Mouse (Mus musculus) CH12.LX (cell line): Measurements from ENCODE around the gene Gltpd2. TPM values are rescaled to one million over a fixed set of nuclear protein-coding genes. Genes with fewer than 3 reads are reported as not detected.
"Not testable (repeated sequence)": the region's sequence is repeated elsewhere in the genome, so short reads cannot be mapped to it uniquely, and the experiment has no call there.

Experiments
- DNase-seq: peaks from one replicate; pipeline ENCODE4 v3.0.0-alpha.2; 2013; ENCODE audit errors: extremely low read depth
- H3K27ac ChIP-seq: 2 replicates; pipeline ENCODE4 v1.5.1; 2012; ENCODE audit warnings: low read depth, mild to moderate bottlenecking, control low read depth, moderate library complexity; ENCODE audit not compliant: insufficient read depth
- H3K27me3 ChIP-seq: replicated peaks from 2 replicates; pipeline ENCODE3; 2012; ENCODE audit warnings: inconsistent platforms
- H3K36me3 ChIP-seq, 2 experiments: replicated peaks in 1 of 2; 2 replicates each; pipeline versions ENCODE3 to v1.6.1; 2012; ENCODE audit warnings: inconsistent platforms in 1 of 2, low read length in 1 of 2, mild to moderate bottlenecking in 1 of 2, mixed read lengths in 1 of 2, moderate library complexity in 1 of 2; ENCODE audit not compliant: control insufficient read depth in 1 of 2, insufficient read depth in 1 of 2
- H3K4me1 ChIP-seq, 2 experiments: 2 replicates each; pipeline ENCODE4 v1.6.1; 2012; ENCODE audit warnings: inconsistent platforms in 1 of 2, moderate library complexity in 1 of 2; ENCODE audit not compliant: insufficient read depth in 2 of 2, control insufficient read depth in 1 of 2
- H3K4me2 ChIP-seq: 2 replicates; pipeline ENCODE4 v1.6.1; 2012; ENCODE audit warnings: low read depth, mild to moderate bottlenecking, control low read depth; ENCODE audit not compliant: poor library complexity, insufficient read depth, severe bottlenecking
- H3K4me3 ChIP-seq, 3 experiments: fragments of 150-350 bp in 1 of 3; sonication (generic) in 1 of 3; replicated peaks in 1 of 3; 2 replicates each; pipeline versions ENCODE3 to v1.5.1; 2011 to 2012; ENCODE audit warnings: low read depth in 2 of 3, low read length in 2 of 3, mild to moderate bottlenecking in 2 of 3, moderate library complexity in 2 of 3, control low read depth in 1 of 3, improper control_type of control experiment in 1 of 3, inconsistent platforms in 1 of 3, mixed read lengths in 1 of 3; ENCODE audit not compliant: poor library complexity in 1 of 3
- H3K79me2 ChIP-seq: replicated peaks from 2 replicates; pipeline ENCODE4 v1.6.1; 2012; ENCODE audit warnings: mild to moderate bottlenecking, moderate library complexity; ENCODE audit not compliant: control insufficient read depth, poor library complexity, insufficient read depth, severe bottlenecking; ENCODE audit errors: extremely low read depth
- H3K9ac ChIP-seq: 2 replicates; pipeline ENCODE4 v1.6.1; 2012; ENCODE audit warnings: low read depth, mild to moderate bottlenecking, control low read depth, moderate library complexity; ENCODE audit not compliant: insufficient read depth
- H3K9me3 ChIP-seq: replicated peaks from 2 replicates; pipeline ENCODE3; 2012; ENCODE audit warnings: low read length, inconsistent platforms, mixed read lengths
- CTCF ChIP-seq, 2 experiments: IDR thresholded peaks in 1 of 2; conservative IDR thresholded peaks in 1 of 2; 2 replicates each; pipeline ENCODE4 v1.5.1; 2011 to 2012; ENCODE audit warnings: low read depth in 2 of 2, low read length in 2 of 2, improper control_type of control experiment in 1 of 2, inconsistent platforms in 1 of 2, mild to moderate bottlenecking in 1 of 2, moderate library complexity in 1 of 2
- EP300 ChIP-seq: IDR thresholded peaks from 2 replicates; pipeline ENCODE4 v1.6.1; 2011; ENCODE audit warnings: low read length, improper control_type of control experiment
- IRF4 ChIP-seq: IDR thresholded peaks from 2 replicates; pipeline ENCODE4 v1.6.1; 2014; ENCODE audit warnings: low read depth, mild to moderate bottlenecking, inconsistent platforms, low read length, improper control_type of control experiment
- JUND ChIP-seq: conservative IDR thresholded peaks from 2 replicates; pipeline ENCODE4 v1.6.1; 2011; ENCODE audit warnings: low read depth, low read length, improper control_type of control experiment
- KAT2A ChIP-seq: IDR thresholded peaks from 2 replicates; pipeline ENCODE4 v1.6.1; 2012; ENCODE audit warnings: low read length, improper control_type of control experiment, inconsistent platforms; ENCODE audit not compliant: insufficient replicate concordance
- MAFK ChIP-seq: IDR thresholded peaks from 2 replicates; pipeline ENCODE4 v1.6.1; 2011; ENCODE audit warnings: low read length, improper control_type of control experiment; ENCODE audit not compliant: insufficient replicate concordance
- NRF1 ChIP-seq: IDR thresholded peaks from 2 replicates; pipeline ENCODE4 v1.6.1; 2014; ENCODE audit warnings: low read depth, mild to moderate bottlenecking, inconsistent platforms, low read length, improper control_type of control experiment, moderate library complexity
- SIN3A ChIP-seq: IDR thresholded peaks from 2 replicates; pipeline ENCODE4 v1.6.1; 2012; ENCODE audit warnings: low read length, improper control_type of control experiment, inconsistent platforms
- USF1 ChIP-seq: IDR thresholded peaks from 2 replicates; pipeline ENCODE4 v1.6.1; 2014; ENCODE audit warnings: low read depth, mild to moderate bottlenecking, inconsistent platforms, low read length, improper control_type of control experiment
- ZMIZ1 ChIP-seq: IDR thresholded peaks from 2 replicates; pipeline ENCODE4 v1.6.1; 2012; ENCODE audit warnings: low read depth, mild to moderate bottlenecking, inconsistent platforms, low read length, improper control_type of control experiment
- ZNF384 ChIP-seq: IDR thresholded peaks from 2 replicates; pipeline ENCODE4 v1.6.1; 2012; ENCODE audit warnings: low read depth, low read length, improper control_type of control experiment, inconsistent platforms
- dilution Hi-C: fragments of 300-500 bp; cut with MboI; formaldehyde crosslinking; loops from 2 replicates; pipeline ENCODE4 v1.14.3; 2020; ENCODE audit warnings: low sequenced_read_pairs; ENCODE audit not compliant: extremely low pct_unique_long_range_greater_than_20kb, extremely low pct_ligation_motif_present
- in situ Hi-C: fragments of 300-500 bp; cut with MboI; formaldehyde crosslinking; loops from 3 replicates; pipeline ENCODE4 v1.14.3; 2019; ENCODE audit warnings: low sequenced_read_pairs, low pct_ligation_motif_present, low pct_unique_long_range_greater_than_20kb, mixed read lengths
- polyA plus RNA-seq: library from polyadenylated mRNA; unstranded; fragments of >175 nt; gene quantifications from 2 replicates; pipeline ENCODE4 v1.2.1, GENCODE M21; 2012; ENCODE audit warnings: low read depth; ENCODE audit not compliant: insufficient read length
- total RNA-seq, 2 experiments: library from RNA; depleted of rRNA; stranded (reverse); fragments of 300-350 nt in 1 of 2; fragments of >200 nt in 1 of 2; gene quantifications; 2 replicates each; pipeline ENCODE4 v1.2.3; 2012 to 2014

Gene Gltpd2
- total and polyA plus RNA-seq, 3 experiments: 0.19 TPM; not detected in 2

DNA sequence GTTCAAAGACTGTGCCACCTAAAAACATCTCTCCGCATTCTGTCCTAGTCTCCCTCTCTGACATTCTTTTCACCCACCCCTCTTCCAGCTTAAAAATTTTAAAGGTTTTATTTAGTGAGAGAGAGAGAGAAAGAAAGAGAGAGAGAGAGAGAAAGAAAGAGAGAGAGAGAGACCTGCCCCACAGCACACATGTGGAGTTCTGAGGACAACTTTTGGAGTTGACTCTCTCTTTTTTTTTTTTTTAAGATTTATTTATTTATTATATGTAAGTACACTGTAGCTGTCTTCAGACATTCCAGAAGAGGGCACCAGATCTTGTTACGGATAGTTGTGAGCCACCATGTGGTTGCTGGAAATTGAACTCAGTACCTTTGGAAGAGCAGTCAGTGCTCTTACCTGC is 12.1 kb downstream of the Gltpd2 start:
- in situ Hi-C loops, H3K9ac ChIP-seq, H3K79me2 ChIP-seq, H3K27ac ChIP-seq, H3K27me3 ChIP-seq, H3K4me2 ChIP-seq, H3K4me3 ChIP-seq, DNase-seq, dilution Hi-C loops, H3K9me3 ChIP-seq: not testable (repeated sequence)
- TF ChIP-seq ZNF384 (peak; percentile 57), CTCF (conservative IDR thresholded peaks at IDR 0.05 in 1 of 2, IDR thresholded peaks at IDR 0.05 in 1 of 2; ENCODE audit: low read depth in 2 of 2, low read length in 2 of 2) (peak in 1 of 2 experiments; percentile 32; a peak in 1 of 4 replicates)
- Histone ChIP-seq H3K36me3 (peaks cover 24 to 36% of the 10 kb centered on the region in 2 experiments), H3K4me1 (peaks cover 14 to 57% of the 10 kb centered on the region in 2 experiments)

DNA sequence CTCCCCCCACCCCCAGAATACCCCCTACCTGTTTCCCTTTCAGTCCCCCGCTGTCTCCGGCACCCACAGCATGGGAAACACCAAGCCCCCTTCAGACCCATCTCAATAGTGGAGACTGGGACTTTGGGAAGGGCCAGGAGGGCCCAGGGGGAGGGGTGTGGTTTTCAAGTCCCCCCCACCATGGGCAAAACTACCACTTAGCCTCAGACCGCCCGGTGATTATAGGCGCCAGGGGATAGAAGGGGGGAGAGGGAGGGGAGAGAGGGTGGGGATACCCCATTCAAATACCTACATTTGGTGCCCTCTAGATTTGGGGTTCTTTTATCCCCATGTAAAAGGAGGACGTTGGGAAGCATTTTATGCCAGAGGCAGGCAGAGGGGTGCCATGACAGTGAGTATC is 13.8 kb downstream of the Gltpd2 start, which contains the start of gene Gm40193:
Gene Gm40193, minus strand, starts transcription at position 101 of the 400 bp plus-strand sequence.
- in situ Hi-C loops: no loop called here
- H3K27me3 ChIP-seq: no peaks in the 10 kb centered on the region
- no peak within 1 kb of the TSS for H3K4me2 ChIP-seq
- H3K9ac ChIP-seq: no peak within 1 kb of the TSS
- no peaks in the 10 kb centered on the region for H3K79me2 ChIP-seq
- H3K36me3 ChIP-seq: peaks cover 9 to 19% of the 10 kb centered on the region in 2 experiments
- no peaks in the 10 kb centered on the region for H3K9me3 ChIP-seq
- no peak within 1 kb of the TSS for H3K4me3 ChIP-seq
- dilution Hi-C loops: no loop called here
- H3K27ac ChIP-seq: no peak within 1 kb of the TSS
- H3K4me1 ChIP-seq: peaks cover 3 to 40% of the 10 kb centered on the region in 2 experiments; a peak in 2 of 4 replicates
- no peak for DNase-seq
- TF ChIP-seq ZMIZ1 (no peak), JUND (no peak), KAT2A (no peak), IRF4 (no peak), EP300 (no peak)

DNA sequence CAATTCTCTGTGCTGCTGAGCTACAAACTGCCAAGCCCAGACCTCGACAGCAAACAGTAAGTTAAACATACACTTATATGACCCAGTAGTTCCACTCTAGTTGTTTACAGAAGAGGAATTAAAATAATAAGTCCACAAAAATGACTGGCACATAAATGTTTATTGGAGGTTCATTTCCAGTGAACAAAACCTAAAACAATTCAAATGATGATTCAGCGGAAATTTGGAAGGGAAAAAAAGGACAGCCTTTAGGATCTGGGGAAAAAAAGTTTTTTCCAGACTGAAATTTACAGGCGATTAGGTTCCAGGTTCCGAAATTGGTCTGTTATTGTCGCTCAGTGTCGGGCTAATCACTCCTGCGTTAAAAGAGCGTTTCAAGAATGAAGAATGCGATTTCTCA is 20.4 kb downstream of the Gltpd2 start:
- in situ Hi-C loops: no loop called here
- peaks cover 0 to 22% of the 10 kb centered on the region in 2 experiments; a peak in 2 of 4 replicates for H3K4me1 ChIP-seq
- dilution Hi-C loops: no loop called here
- H3K9ac ChIP-seq: peak overlapping the region; percentile 62
- H3K27me3 ChIP-seq: no peaks in the 10 kb centered on the region
- TF ChIP-seq MAFK: peak; percentile 94
- 0 out of 2 replicates have a peak, but pooled peaks have one; percentile 7 for TF ChIP-seq SIN3A
- TF ChIP-seq USF1: no peak
- no peak for TF ChIP-seq NRF1
- no peaks in the 10 kb centered on the region for H3K9me3 ChIP-seq
- peaks cover 0 to 7% of the 10 kb centered on the region in 2 experiments for H3K36me3 ChIP-seq
- H3K4me3 ChIP-seq: peak overlapping the region; percentile 53 to 71 (median 57)
- H3K79me2 ChIP-seq: no peaks in the 10 kb centered on the region
- DNase-seq: no peak
- H3K27ac ChIP-seq: no peak overlapping the region
- H3K4me2 ChIP-seq: peak overlapping the region; percentile 66; the same call in 1 of the 2 replicates
